Mouse (Mus musculus) liver, postnatal 0 days (tissue): ENCODE measurements around the gene Acta2. TPM values are rescaled to one million over a fixed set of nuclear protein-coding genes. Genes with fewer than 3 reads are reported as not detected.

Experiments
- ATAC-seq: fragments of 200-750 bp; cut with Nextera tagmentation; 2 replicates; pipeline ENCODE4 v1.8.0; 2017; ENCODE audit warnings: mild to moderate bottlenecking, moderate library complexity
- DNase-seq: peaks from one replicate; pipeline ENCODE4 v3.0.0-alpha.2; 2016
- H3K27ac ChIP-seq: fragments of 300-500 bp; sonication (generic); 2 replicates; pipeline ENCODE4 v1.5.1; 2014; ENCODE audit warnings: antibody characterized with exemption, moderate library complexity, mild to moderate bottlenecking, low read depth
- H3K27me3 ChIP-seq: fragments of 300-500 bp; sonication (generic); 2 replicates; pipeline ENCODE4 v1.6.1; 2014; ENCODE audit warnings: low read length, control low read depth, mixed read lengths; ENCODE audit not compliant: insufficient read depth
- H3K36me3 ChIP-seq: fragments of 300-500 bp; sonication (generic); replicated peaks from 2 replicates; pipeline ENCODE4 v1.6.1; 2014; ENCODE audit warnings: mild to moderate bottlenecking, control low read depth, low read length, moderate library complexity, mixed read lengths; ENCODE audit not compliant: insufficient read depth
- H3K4me1 ChIP-seq: fragments of 300-500 bp; sonication (generic); 2 replicates; pipeline ENCODE4 v1.6.1; 2014; ENCODE audit warnings: antibody characterized with exemption, mild to moderate bottlenecking, control low read depth; ENCODE audit not compliant: insufficient read depth
- H3K4me2 ChIP-seq: fragments of 300-500 bp; sonication (generic); 2 replicates; pipeline ENCODE4 v1.6.1; 2014; ENCODE audit warnings: low read depth, mild to moderate bottlenecking, low read length, moderate library complexity, mixed read lengths
- H3K4me3 ChIP-seq: fragments of 300-500 bp; sonication (generic); 2 replicates; pipeline ENCODE4 v1.5.1; 2014; ENCODE audit warnings: low read depth, low read length
- H3K9ac ChIP-seq: fragments of 300-500 bp; sonication (generic); replicated peaks from 2 replicates; pipeline ENCODE4 v1.6.1; 2014; ENCODE audit warnings: mild to moderate bottlenecking, moderate library complexity
- H3K9me3 ChIP-seq: fragments of 300-500 bp; sonication (generic); 2 replicates; pipeline ENCODE4 v1.6.1; 2016; ENCODE audit warnings: mild to moderate bottlenecking, control low read depth, low read length, mixed read lengths
- CTCF ChIP-seq: sonication (generic); IDR thresholded peaks from 2 replicates; pipeline ENCODE4 v1.5.1; 2016; ENCODE audit warnings: antibody characterized with exemption, low read depth
- EP300 ChIP-seq: IDR thresholded peaks from 2 replicates; pipeline ENCODE4 v1.6.1; 2016; ENCODE audit warnings: antibody characterized with exemption, low read depth, mild to moderate bottlenecking
- WGBS: fragments of 180-500 bp; shearing (Covaris S2); extraction: QIAGEN DNeasy Blood & Tissue Kit; methylation state at CpG from one replicate; pipeline ENCODE4 v1.1.7; 2014; ENCODE audit not compliant: insufficient replicate concordance; 5-methylcytosine and 5-hydroxymethylcytosine counted together
- polyA plus RNA-seq: library from polyadenylated mRNA; unstranded; fragments of >200 nt; fragmentation: Nextera tagmentation; extraction: Ambion mirVana; gene quantifications from 2 replicates; pipeline ENCODE4 v1.2.1, GENCODE M21; 2015

Acta2 gene
- polyA plus RNA-seq, 1 experiment from 2014 or later: 7.3 TPM

- Histone ChIP-seq H3K4me2 (no peak overlapping the region), H3K36me3 (no peaks in the 10 kb centered on the region), H3K9me3 (no peaks in the 10 kb centered on the region), H3K27ac (peak overlapping the region; percentile 41; the same call in 1 of the 2 replicates), H3K27me3 (no peaks in the 10 kb centered on the region), H3K4me3 (no peak overlapping the region), H3K4me1 (peaks cover 15% of the 10 kb centered on the region), H3K9ac (no peak overlapping the region)
- whole genome bisulfite sequencing: 61% methylated on average over 3 of the region's 3 CpGs
- TF ChIP-seq CTCF (no peak), EP300 (peak; percentile 26; the same call in 1 of the 2 replicates)
- ATAC-seq (peak; percentile 67), DNase-seq (no peak)
Observed at GRCm38 (mm10) chr19:34293376-34293947, 38.1 kb upstream of the Acta2 start.

DNA sequence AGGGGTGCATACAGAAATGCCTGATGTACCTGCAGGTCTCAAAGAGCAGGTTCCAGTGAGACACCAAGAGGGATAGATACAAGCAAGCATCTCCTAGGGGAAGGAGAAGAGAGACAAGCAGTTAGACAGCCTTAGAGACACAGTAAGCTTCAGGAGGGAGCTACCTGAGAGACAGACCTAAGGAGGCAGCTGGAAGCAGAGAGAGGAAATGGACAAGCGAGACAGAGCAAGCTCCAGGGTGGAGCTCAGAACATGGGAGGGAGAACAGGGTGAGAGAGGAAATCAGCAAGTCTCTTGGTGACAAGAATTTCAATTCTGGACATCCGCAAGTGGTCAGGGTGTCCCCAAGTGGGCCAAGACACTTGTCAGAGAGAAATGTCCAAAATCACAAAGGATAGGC, 37.3 kb upstream of the Acta2 start:
- no peaks in the 10 kb centered on the region for H3K36me3 ChIP-seq
- H3K9ac ChIP-seq: no peak overlapping the region
- H3K4me1 ChIP-seq: peaks cover 15% of the 10 kb centered on the region
- no peaks in the 10 kb centered on the region for H3K27me3 ChIP-seq
- DNase-seq: no peak
- WGBS: 55% methylated on average over 2 of the region's 2 CpGs
- H3K4me3 ChIP-seq: no peak overlapping the region
- TF ChIP-seq EP300: no peak
- no peak for TF ChIP-seq CTCF
- no peak overlapping the region for H3K4me2 ChIP-seq
- no peaks in the 10 kb centered on the region for H3K9me3 ChIP-seq
- ATAC-seq: no peak
- H3K27ac ChIP-seq: no peak overlapping the region

GRCm38 (mm10) chr19:34291956-34292355, 36.6 kb upstream of the Acta2 start:
- no peak for TF ChIP-seq CTCF
- TF ChIP-seq EP300: no peak
- WGBS: 56% methylated on average over 5 of the region's 5 CpGs
- DNase-seq (no peak), ATAC-seq (no peak)
- Histone ChIP-seq H3K36me3 (no peaks in the 10 kb centered on the region), H3K27ac (no peak overlapping the region), H3K4me1 (peaks cover 15% of the 10 kb centered on the region), H3K9me3 (no peaks in the 10 kb centered on the region), H3K4me3 (no peak overlapping the region), H3K9ac (no peak overlapping the region), H3K4me2 (peak overlapping the region; percentile 67), H3K27me3 (no peaks in the 10 kb centered on the region)

DNA sequence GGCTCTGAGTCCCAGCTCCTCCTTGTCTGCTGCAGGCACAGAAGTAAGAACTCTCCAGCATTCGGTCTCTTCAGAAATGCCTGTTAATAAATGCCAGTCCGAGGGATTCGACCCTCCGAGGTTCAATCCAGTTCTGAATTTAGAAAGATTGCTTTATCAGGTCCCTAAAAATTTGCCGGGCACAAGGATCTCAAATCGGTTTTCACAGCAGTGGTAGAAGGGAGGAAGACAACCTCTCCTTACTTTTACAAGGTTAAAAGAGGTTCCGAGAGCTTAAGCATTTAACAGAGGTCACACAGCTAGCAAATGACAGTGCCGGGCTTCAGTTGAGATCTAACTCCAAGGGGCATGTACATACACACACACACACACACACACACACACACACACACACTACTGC, 36.0 kb upstream of the Acta2 start:
- WGBS: 49% methylated on average over 8 of the region's 8 CpGs
- Histone ChIP-seq H3K4me3 (peak overlapping the region; percentile 54), H3K9me3 (no peaks in the 10 kb centered on the region), H3K4me2 (peak overlapping the region; percentile 67), H3K27ac (peak overlapping the region; percentile 86), H3K9ac (peak overlapping the region; percentile 59), H3K4me1 (peaks cover 15% of the 10 kb centered on the region), H3K27me3 (no peaks in the 10 kb centered on the region), H3K36me3 (no peaks in the 10 kb centered on the region)
- TF ChIP-seq CTCF (no peak), EP300 (no peak)
- DNase-seq (no peak), ATAC-seq (no peak)

- 1% methylated on average over 15 of the region's 15 CpGs for WGBS
- no peak for DNase-seq
- no peaks in the 10 kb centered on the region for H3K36me3 ChIP-seq
- H3K9me3 ChIP-seq: no peaks in the 10 kb centered on the region
- H3K27ac ChIP-seq: peak overlapping the region; percentile 86
- H3K9ac ChIP-seq: peak overlapping the region; percentile 59
- peak; percentile 59 for ATAC-seq
- H3K4me2 ChIP-seq: peak overlapping the region; percentile 67
- H3K4me1 ChIP-seq: peaks cover 15% of the 10 kb centered on the region
- no peaks in the 10 kb centered on the region for H3K27me3 ChIP-seq
- TF ChIP-seq CTCF (no peak), EP300 (no peak)
- H3K4me3 ChIP-seq: peak overlapping the region; percentile 54
Observed at GRCm38 (mm10) chr19:34290872-34291341, 35.5 kb upstream of the Acta2 start.

- peak; percentile 93 for ATAC-seq
- TF ChIP-seq CTCF (no peak), EP300 (no peak)
- 3% methylated on average over 19 of the region's 19 CpGs for WGBS
- H3K4me1 ChIP-seq: peaks cover 15% of the 10 kb centered on the region
- peak within 1 kb of the TSS; percentile 67 for H3K4me2 ChIP-seq
- no peaks in the 10 kb centered on the region for H3K36me3 ChIP-seq
- H3K27ac ChIP-seq: peak within 1 kb of the TSS; percentile 86
- peak; percentile 84 for DNase-seq
- no peaks in the 10 kb centered on the region for H3K9me3 ChIP-seq
- no peaks in the 10 kb centered on the region for H3K27me3 ChIP-seq
- peak within 1 kb of the TSS; percentile 54 for H3K4me3 ChIP-seq
- peak within 1 kb of the TSS; percentile 59 for H3K9ac ChIP-seq
Observed at GRCm38 (mm10) chr19:34289948-34290789, 34.8 kb upstream of the Acta2 start, which contains the start of gene Fas. TSS of gene Fas (plus strand) at chr19:34290666.
